Mouse (Mus musculus): ENCODE results near the gene Gpr82. TPM values are rescaled to one million over a fixed set of nuclear protein-coding genes. Genes with fewer than 3 reads are reported as not detected.

Gpr82 gene
- 0.15 TPM for polyA plus RNA-seq (2017; shearing (Covaris generic))

GRCm38 (mm10) chrX:13661063-13661462, at the start of gene Gpr82:
Gpr82 (plus strand) TSS chrX:13661363.

GRCm38 (mm10) chrX:13631599-13632283, 29.4 kb upstream of the Gpr82 start, which contains the start of gene Gpr34:
Gpr34 (plus strand) TSS chrX:13632089.

Other genes starting within 250 kb of the Gpr82 start
- gene Nyx, start 195.3 kb upstream of the Gpr82 start, polyA plus RNA-seq (2017; shearing (Covaris generic)) = 0.07 TPM
- 3.8 TPM for gene Gpr34, start 29.3 kb upstream of the Gpr82 start, polyA plus RNA-seq (2017; shearing (Covaris generic))
- 7.9 TPM for gene Cask, start 190.0 kb downstream of the Gpr82 start, polyA plus RNA-seq (2017; shearing (Covaris generic))